Mouse (Mus musculus): Measurements from ENCODE around the gene Slc2a1. TPM values are rescaled to one million over a fixed set of nuclear protein-coding genes. Genes with fewer than 3 reads are reported as not detected.

The Slc2a1 gene
- total and polyA plus RNA-seq, 3 experiments, result 33.4 to 64.9 (median 46.2) TPM

GRCm38 (mm10) chr4:119177702-119178101 lies 69.2 kb downstream of the Slc2a1 start:
- Histone ChIP-seq H3K4me3 (replicated peaks in 1 of 3; ENCODE audit: low read depth in 2 of 3, low read length in 2 of 3, poor library complexity in 1 of 3) (no peak overlapping the region), H3K9me3 (replicated peaks; ENCODE audit: low read length) (no peaks in the 10 kb centered on the region), H3K4me2 (ENCODE audit: insufficient read depth, low read depth, poor library complexity, severe bottlenecking) (no peak overlapping the region), H3K9ac (ENCODE audit: insufficient read depth, low read depth) (no peak overlapping the region), H3K27me3 (replicated peaks) (peaks cover 15% of the 10 kb centered on the region), H3K79me2 (replicated peaks; ENCODE audit: control insufficient read depth, extremely low read depth, insufficient read depth, poor library complexity, severe bottlenecking) (no peaks in the 10 kb centered on the region), H3K4me1 (ENCODE audit: control insufficient read depth in 1 of 2, insufficient read depth in 2 of 2) (peaks cover 7 to 24% of the 10 kb centered on the region in 2 experiments), H3K27ac (ENCODE audit: insufficient read depth, low read depth) (no peak overlapping the region), H3K36me3 (replicated peaks in 1 of 2; ENCODE audit: control insufficient read depth in 1 of 2, insufficient read depth in 1 of 2, low read length in 1 of 2) (no peaks in the 10 kb centered on the region)
- DNase-seq (ENCODE audit: extremely low read depth), result no peak
- TF ChIP-seq ZMIZ1 (IDR thresholded peaks at IDR 0.05; ENCODE audit: low read depth, low read length) (no peak), CTCF (conservative IDR thresholded peaks at IDR 0.05 in 1 of 2, IDR thresholded peaks at IDR 0.05 in 1 of 2; ENCODE audit: low read depth in 2 of 2, low read length in 2 of 2) (no peak), JUN (IDR thresholded peaks at IDR 0.05; ENCODE audit: insufficient read depth, low read depth, low read length) (no peak), POLR2A (IDR thresholded peaks at IDR 0.05; ENCODE audit: low read depth, low read length) (no peak), MEF2A (IDR thresholded peaks at IDR 0.05; ENCODE audit: borderline replicate concordance, low read depth, low read length) (no peak), POLR2AphosphoS2 (IDR thresholded peaks at IDR 0.05; ENCODE audit: low read depth, low read length) (no peak)
- dilution Hi-C loops (cut with MboI; ENCODE audit: extremely low pct_ligation_motif_present, extremely low pct_unique_long_range_greater_than_20kb, low sequenced_read_pairs) (no loop called here), in situ Hi-C loops (cut with MboI; ENCODE audit: low pct_ligation_motif_present, low pct_unique_long_range_greater_than_20kb, low sequenced_read_pairs) (loop anchor here (10.0 kb wide), 1 partner anchor 523 kb away; the partner anchor contains the start of gene Olfr62)

- dilution Hi-C loops (cut with MboI; ENCODE audit: extremely low pct_ligation_motif_present, extremely low pct_unique_long_range_greater_than_20kb, low sequenced_read_pairs), result no loop called here
- no peaks in the 10 kb centered on the region for H3K36me3 ChIP-seq (replicated peaks in 1 of 2; ENCODE audit: control insufficient read depth in 1 of 2, insufficient read depth in 1 of 2, low read length in 1 of 2)
These were observed 69.8 kb downstream of the Slc2a1 start for GRCm38 (mm10) chr4:119178331-119178730.

GRCm38 (mm10) chr4:119180133-119180707 lies 71.7 kb downstream of the Slc2a1 start:
- H3K9ac ChIP-seq (ENCODE audit: insufficient read depth, low read depth), result no peak overlapping the region
- in situ Hi-C loops (cut with MboI; ENCODE audit: low pct_ligation_motif_present, low pct_unique_long_range_greater_than_20kb, low sequenced_read_pairs), result no loop called here
- H3K79me2 ChIP-seq (replicated peaks; ENCODE audit: control insufficient read depth, extremely low read depth, insufficient read depth, poor library complexity, severe bottlenecking), result no peaks in the 10 kb centered on the region
- H3K4me2 ChIP-seq (ENCODE audit: insufficient read depth, low read depth, poor library complexity, severe bottlenecking), result no peak overlapping the region
- no peak overlapping the region for H3K4me3 ChIP-seq (replicated peaks in 1 of 3; ENCODE audit: low read depth in 2 of 3, low read length in 2 of 3, poor library complexity in 1 of 3)
- DNase-seq (ENCODE audit: extremely low read depth), result no peak
- H3K4me1 ChIP-seq (ENCODE audit: control insufficient read depth in 1 of 2, insufficient read depth in 2 of 2), result peaks cover 7 to 23% of the 10 kb centered on the region in 2 experiments
- H3K36me3 ChIP-seq (replicated peaks in 1 of 2; ENCODE audit: control insufficient read depth in 1 of 2, insufficient read depth in 1 of 2, low read length in 1 of 2), result no peaks in the 10 kb centered on the region
- peaks cover 26% of the 10 kb centered on the region for H3K27me3 ChIP-seq (replicated peaks)
- no peak overlapping the region for H3K27ac ChIP-seq (ENCODE audit: insufficient read depth, low read depth)
- dilution Hi-C loops (cut with MboI; ENCODE audit: extremely low pct_ligation_motif_present, extremely low pct_unique_long_range_greater_than_20kb, low sequenced_read_pairs), result no loop called here
- no peaks in the 10 kb centered on the region for H3K9me3 ChIP-seq (replicated peaks; ENCODE audit: low read length)
- TF ChIP-seq CTCF (conservative IDR thresholded peaks at IDR 0.05 in 1 of 2, IDR thresholded peaks at IDR 0.05 in 1 of 2; ENCODE audit: low read depth in 2 of 2, low read length in 2 of 2), result peak in 1 of 2 experiments; percentile 44; a peak in 2 of 4 replicates
- no peak for TF ChIP-seq ZKSCAN1 (IDR thresholded peaks at IDR 0.05; ENCODE audit: borderline replicate concordance, low read depth, low read length)

More at GRCm38 (mm10) chr4:119178331-119178730, 69.8 kb downstream of the Slc2a1 start:
- H3K4me1 ChIP-seq (ENCODE audit: control insufficient read depth in 1 of 2, insufficient read depth in 2 of 2), result peaks cover 7 to 18% of the 10 kb centered on the region in 2 experiments
- no peak for TF ChIP-seq ETS1 (conservative IDR thresholded peaks at IDR 0.05; ENCODE audit: low read depth, low read length)
- TF ChIP-seq TBP (conservative IDR thresholded peaks at IDR 0.05; ENCODE audit: low read depth, low read length), result no peak
- no peak for TF ChIP-seq MXI1 (IDR thresholded peaks at IDR 0.05; ENCODE audit: low read depth, low read length)
- TF ChIP-seq SMC3 (IDR thresholded peaks at IDR 0.05; ENCODE audit: low read depth, low read length), result no peak
- TF ChIP-seq ZC3H11A (IDR thresholded peaks at IDR 0.05; ENCODE audit: low read depth, low read length), result no peak
- no peak for TF ChIP-seq E2F4 (IDR thresholded peaks at IDR 0.05; ENCODE audit: insufficient replicate concordance, low read depth, low read length)
- no peak for TF ChIP-seq KAT2A (IDR thresholded peaks at IDR 0.05; ENCODE audit: insufficient replicate concordance, low read length)
- TF ChIP-seq GABPA (IDR thresholded peaks at IDR 0.05; ENCODE audit: insufficient replicate concordance, low read depth, low read length), result no peak
- in situ Hi-C loops (cut with MboI; ENCODE audit: low pct_ligation_motif_present, low pct_unique_long_range_greater_than_20kb, low sequenced_read_pairs), result loop anchor here (10.0 kb wide), 1 partner anchor 524 kb away; the partner anchor contains the start of gene Olfr62
- H3K4me2 ChIP-seq (ENCODE audit: insufficient read depth, low read depth, poor library complexity, severe bottlenecking), result no peak overlapping the region
- no peaks in the 10 kb centered on the region for H3K9me3 ChIP-seq (replicated peaks; ENCODE audit: low read length)
- no peaks in the 10 kb centered on the region for H3K79me2 ChIP-seq (replicated peaks; ENCODE audit: control insufficient read depth, extremely low read depth, insufficient read depth, poor library complexity, severe bottlenecking)
- no peak overlapping the region for H3K9ac ChIP-seq (ENCODE audit: insufficient read depth, low read depth)
- peaks cover 18% of the 10 kb centered on the region for H3K27me3 ChIP-seq (replicated peaks)
- no peak overlapping the region for H3K27ac ChIP-seq (ENCODE audit: insufficient read depth, low read depth)
- H3K4me3 ChIP-seq (replicated peaks in 1 of 3; ENCODE audit: low read depth in 2 of 3, low read length in 2 of 3, poor library complexity in 1 of 3), result no peak overlapping the region
- no peak for DNase-seq (ENCODE audit: extremely low read depth)

Data from CH12.LX (cell line).